Mouse (Mus musculus) pancreas, adult 10 weeks (tissue): ENCODE results near the gene Tmem82. TPM values are rescaled to one million over a fixed set of nuclear protein-coding genes. Genes with fewer than 3 reads are reported as not detected.

ENCODE experiments used
- polyA plus RNA-seq: library from polyadenylated mRNA; stranded (reverse); fragments of 350-450 nt; fragmentation: Illumina TruSeq; extraction: RNeasy Lipid Tissue Mini Kit (QIAGEN cat#74804); gene quantifications from one replicate; pipeline ENCODE4 v1.2.3, GENCODE M21; 2015; ENCODE audit warnings: low read depth, low replicate concordance; ENCODE audit not compliant: insufficient read depth

Gene Tmem82
- polyA plus RNA-seq = 0.70 TPM

DNA sequence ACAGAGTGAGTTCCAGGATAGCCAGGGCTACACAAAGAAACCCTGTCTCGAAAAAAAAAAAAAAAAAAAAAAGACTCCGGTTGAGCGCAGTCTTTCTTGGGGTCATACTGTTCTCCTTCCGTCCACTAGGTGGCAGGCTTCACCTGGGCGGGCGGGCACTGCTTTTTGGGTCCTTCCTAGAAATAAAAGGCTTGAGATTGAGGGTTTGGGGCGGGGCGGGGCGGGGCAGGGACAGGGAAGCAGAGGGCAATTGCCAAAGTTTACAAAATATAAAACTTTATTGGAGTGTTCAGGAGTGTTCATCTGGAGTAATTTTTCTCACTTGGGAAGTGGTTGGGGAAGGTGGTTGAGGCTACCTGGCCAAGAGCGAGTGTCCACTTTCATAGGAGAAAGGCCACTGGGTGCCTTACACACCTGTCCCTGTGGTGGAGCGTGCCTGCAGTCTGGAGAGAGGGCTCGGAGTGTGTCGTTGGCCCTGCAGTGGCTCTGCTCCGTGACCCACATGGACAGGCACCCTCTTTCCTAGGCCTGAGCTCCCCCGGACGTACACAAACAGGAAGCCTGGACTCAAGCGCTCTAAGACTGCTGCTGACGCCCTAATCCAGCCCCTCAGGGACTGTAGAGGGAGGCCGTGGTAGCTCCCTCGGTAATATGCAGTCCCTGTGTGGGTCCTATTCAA lies at the start of gene Tmem82:
TSS of gene Tmem82 (minus strand) at position 69 of the 679 bp plus-strand sequence.

DNA sequence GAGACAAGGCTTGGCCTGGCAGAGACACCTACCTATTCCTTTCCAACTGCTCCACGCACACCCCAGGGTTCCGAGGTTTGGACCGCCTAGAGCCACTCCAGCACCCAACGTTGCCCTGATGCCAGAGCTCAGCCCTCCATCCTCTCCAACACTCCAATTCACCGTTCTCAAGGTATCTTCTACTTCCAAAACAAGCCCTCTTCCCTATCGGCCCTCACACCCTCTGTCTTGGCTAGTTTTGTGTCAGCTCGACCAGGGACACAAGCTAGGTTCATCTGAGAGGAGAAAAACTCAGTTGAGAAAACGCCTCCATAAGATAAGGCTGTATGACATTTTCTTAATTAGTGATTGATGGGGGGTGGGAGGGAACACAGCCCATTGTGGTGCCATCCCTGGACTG lies 46.4 kb upstream of the Tmem82 start, which contains the start of gene Plekhm2:
TSS of gene Plekhm2 (minus strand) at position 101 of the 400 bp plus-strand sequence.

DNA sequence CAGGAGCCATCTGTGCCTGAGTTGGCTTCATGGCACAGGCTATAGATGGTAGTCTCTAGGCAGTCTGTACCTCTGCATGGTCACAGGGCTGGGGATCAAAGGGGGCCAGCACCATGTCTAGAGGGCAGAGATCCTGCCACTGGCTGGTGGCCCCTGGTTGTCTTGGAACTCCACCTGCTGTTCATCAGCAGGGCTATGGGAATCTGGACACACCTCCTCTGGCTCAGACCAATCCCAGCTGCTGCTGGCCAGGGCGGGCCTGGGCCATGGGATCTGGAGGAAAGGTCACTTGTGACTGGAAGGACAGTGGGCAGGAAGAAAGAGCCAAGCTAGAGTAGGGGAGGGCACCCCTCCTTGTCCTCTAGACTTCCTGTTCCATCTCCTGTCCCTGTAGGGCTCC lies 5.2 kb upstream of the Tmem82 start, which contains the start of gene Slc25a34:
TSS of gene Slc25a34 (minus strand) at position 156 of the 400 bp plus-strand sequence.

DNA sequence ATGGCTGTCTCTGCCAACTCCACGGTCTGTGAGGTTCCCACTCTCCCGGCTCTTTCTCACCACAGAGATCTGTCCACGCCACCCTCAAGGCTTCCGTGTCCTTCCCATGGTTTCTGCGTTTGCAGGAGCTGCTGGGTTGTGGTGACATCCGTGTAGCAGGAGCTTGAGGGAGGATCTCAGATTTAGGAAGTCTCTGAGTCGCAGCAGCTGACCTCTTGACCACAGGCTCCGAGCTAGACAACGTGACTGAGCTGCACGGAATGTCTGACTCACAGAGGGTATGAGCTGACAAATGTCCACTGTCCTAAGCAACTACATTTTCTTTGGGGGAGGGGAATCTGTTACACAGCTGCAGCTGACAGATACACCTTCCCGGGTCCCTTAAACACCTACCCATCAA lies 12.6 kb downstream of the Tmem82 start, which contains the start of gene Fblim1:
TSS of gene Fblim1 (minus strand) at position 236 of the 400 bp plus-strand sequence.

Other genes with a start within 250 kb of the Tmem82 start
- gene Clcnka, start 219.9 kb downstream of the Tmem82 start, polyA plus RNA-seq = not detected
- not detected for gene Clcnkb, start 202.6 kb downstream of the Tmem82 start, polyA plus RNA-seq
- 1.5 TPM for gene Hspb7, start 197.9 kb downstream of the Tmem82 start, polyA plus RNA-seq
- gene Srarp, start 182.5 kb downstream of the Tmem82 start, polyA plus RNA-seq = not detected
- 6.1 TPM for gene Zbtb17, start 174.0 kb downstream of the Tmem82 start, polyA plus RNA-seq
- gene Spen, start 80.0 kb downstream of the Tmem82 start, polyA plus RNA-seq = 4.5 TPM
- 4.0 TPM for gene Fblim1, start 12.5 kb downstream of the Tmem82 start, polyA plus RNA-seq
- not detected for gene Slc25a34, start 5.2 kb upstream of the Tmem82 start, polyA plus RNA-seq
- 5.6 TPM for gene Plekhm2, start 46.3 kb upstream of the Tmem82 start, polyA plus RNA-seq
- not detected for gene Rsc1a1, start 67.0 kb upstream of the Tmem82 start, polyA plus RNA-seq
- 4.9 TPM for gene Ddi2, start 104.8 kb upstream of the Tmem82 start, polyA plus RNA-seq
- gene Agmat, start 128.0 kb upstream of the Tmem82 start, polyA plus RNA-seq = not detected
- gene Dnajc16, start 172.3 kb upstream of the Tmem82 start, polyA plus RNA-seq = 1.9 TPM
- 3.9 TPM for gene Casp9, start 175.0 kb upstream of the Tmem82 start, polyA plus RNA-seq
- gene Cela2a, start 207.5 kb upstream of the Tmem82 start, polyA plus RNA-seq = 97,706 TPM
- gene Ctrc, start 227.7 kb upstream of the Tmem82 start, polyA plus RNA-seq = 874 TPM